Mouse (Mus musculus) liver, postnatal 0 days (tissue): ENCODE measurements around the gene Fign.

Experiments used
- CTCF ChIP-seq: sonication (generic); IDR thresholded peaks from 2 replicates; pipeline ENCODE4 v1.5.1; 2016; ENCODE audit warnings: antibody characterized with exemption, low read depth
- EP300 ChIP-seq: IDR thresholded peaks from 2 replicates; pipeline ENCODE4 v1.6.1; 2016; ENCODE audit warnings: antibody characterized with exemption, low read depth, mild to moderate bottlenecking

GRCm38 (mm10) chr2:64065511-64065910 lies 32.3 kb downstream of the Fign start:
- no peak for TF ChIP-seq CTCF
- TF ChIP-seq EP300 = no peak
